Mouse (Mus musculus) heart, postnatal 0 days (tissue): ENCODE measurements around the gene Exph5. TPM values are rescaled to one million over a fixed set of nuclear protein-coding genes. Genes with fewer than 3 reads are reported as not detected.

ENCODE experiments used
- ATAC-seq: fragments of 200-750 bp; cut with Nextera tagmentation; 2 replicates; pipeline ENCODE4 v1.8.0; 2017; ENCODE audit warnings: low read depth, moderate number of reproducible peaks, moderate library complexity; ENCODE audit not compliant: insufficient read depth
- DNase-seq: peaks from one replicate; pipeline ENCODE4 v3.0.0-alpha.2; 2016; ENCODE audit warnings: low spot score
- H3K27ac ChIP-seq: fragments of 300-500 bp; sonication (generic); 2 replicates; pipeline ENCODE4 v1.5.1; 2014; ENCODE audit warnings: low read depth, mild to moderate bottlenecking
- H3K27me3 ChIP-seq: fragments of 300-500 bp; sonication (generic); 2 replicates; pipeline ENCODE4 v1.6.1; 2014; ENCODE audit warnings: low read length, mixed read lengths; ENCODE audit not compliant: control insufficient read depth, insufficient read depth
- H3K36me3 ChIP-seq: fragments of 300-500 bp; sonication (generic); replicated peaks from 2 replicates; pipeline ENCODE4 v1.6.1; 2014; ENCODE audit warnings: low read length, mixed read lengths; ENCODE audit not compliant: control insufficient read depth, insufficient read depth
- H3K4me1 ChIP-seq: fragments of 300-500 bp; sonication (generic); 2 replicates; pipeline ENCODE4 v1.6.1; 2014; ENCODE audit warnings: antibody characterized with exemption; ENCODE audit not compliant: control insufficient read depth, insufficient read depth
- H3K4me2 ChIP-seq: fragments of 300-500 bp; sonication (generic); 2 replicates; pipeline ENCODE4 v1.6.1; 2014; ENCODE audit warnings: low read depth, mild to moderate bottlenecking, low read length, moderate library complexity
- H3K4me3 ChIP-seq: fragments of 300-500 bp; sonication (generic); 2 replicates; pipeline ENCODE4 v1.5.1; 2014; ENCODE audit warnings: low read depth, low read length
- H3K9ac ChIP-seq: fragments of 300-500 bp; sonication (generic); replicated peaks from 2 replicates; pipeline ENCODE4 v1.6.1; 2014; ENCODE audit warnings: low read depth, low read length, mixed read lengths
- H3K9me3 ChIP-seq: fragments of 300-500 bp; sonication (generic); replicated peaks from 2 replicates; pipeline ENCODE4 v1.6.1; 2016; ENCODE audit warnings: low read length; ENCODE audit not compliant: control insufficient read depth
- CTCF ChIP-seq: IDR thresholded peaks from 2 replicates; pipeline ENCODE4 v1.5.1; 2016; ENCODE audit warnings: antibody characterized with exemption, control low read depth, low read depth
- EP300 ChIP-seq: IDR thresholded peaks from 2 replicates; pipeline ENCODE4 v1.6.1; 2016; ENCODE audit warnings: antibody characterized with exemption, low read depth
- WGBS: fragments of 180-500 bp; shearing (Covaris S2); extraction: QIAGEN DNeasy Blood & Tissue Kit; methylation state at CpG from one replicate; pipeline ENCODE4 v1.1.7; 2014; 5-methylcytosine and 5-hydroxymethylcytosine counted together
- polyA plus RNA-seq: library from polyadenylated mRNA; unstranded; fragments of >200 nt; fragmentation: Nextera tagmentation; extraction: Ambion mirVana; gene quantifications from 2 replicates; pipeline ENCODE4 v1.2.1, GENCODE M21; 2015
- total RNA-seq: library from RNA; depleted of rRNA; stranded (reverse); fragments of >200 nt; gene quantifications from 2 replicates; pipeline ENCODE4 v1.2.3, GENCODE M21; 2014; ENCODE audit warnings: low replicate concordance

The Exph5 gene
- total and polyA plus RNA-seq, 2 experiments from 2014 or later: 0.07 to 0.57 TPM

GRCm38 (mm10) chr9:53378171-53378570 lies 76.7 kb downstream of the Exph5 start:
- TF ChIP-seq CTCF: no peak
- no peak for TF ChIP-seq EP300
- Histone ChIP-seq H3K4me2 (no peak overlapping the region), H3K9ac (no peak overlapping the region), H3K36me3 (no peaks in the 10 kb centered on the region), H3K4me1 (no peaks in the 10 kb centered on the region), H3K9me3 (no peaks in the 10 kb centered on the region), H3K27ac (no peak overlapping the region), H3K4me3 (no peak overlapping the region), H3K27me3 (no peaks in the 10 kb centered on the region)
- ATAC-seq (no peak), DNase-seq (no peak)
- whole genome bisulfite sequencing: 73% methylated on average over 3 of the region's 3 CpGs

GRCm38 (mm10) chr9:53380595-53380994 lies 79.1 kb downstream of the Exph5 start:
- WGBS: 44% methylated on average over 2 of the region's 2 CpGs
- ATAC-seq: no peak

GRCm38 (mm10) chr9:53381113-53381615 lies 79.7 kb downstream of the Exph5 start:
- DNase-seq (no peak), ATAC-seq (no peak)
- H3K27me3 ChIP-seq: no peaks in the 10 kb centered on the region
- 0 out of 2 replicates have a peak, but pooled peaks cover 5% of the 10 kb centered on the region for H3K4me1 ChIP-seq
- H3K9ac ChIP-seq: no peak overlapping the region
- H3K27ac ChIP-seq: no peak overlapping the region
- H3K36me3 ChIP-seq: no peaks in the 10 kb centered on the region
- 74% methylated on average over 5 of the region's 5 CpGs for WGBS
- no peak overlapping the region for H3K4me3 ChIP-seq
- no peak for TF ChIP-seq EP300
- TF ChIP-seq CTCF: no peak
- H3K9me3 ChIP-seq: no peaks in the 10 kb centered on the region
- no peak overlapping the region for H3K4me2 ChIP-seq

More at GRCm38 (mm10) chr9:53380595-53380994, 79.1 kb downstream of the Exph5 start:
- no peaks in the 10 kb centered on the region for H3K27me3 ChIP-seq
- no peak overlapping the region for H3K4me2 ChIP-seq
- no peak overlapping the region for H3K4me3 ChIP-seq
- no peaks in the 10 kb centered on the region for H3K36me3 ChIP-seq
- DNase-seq: no peak
- H3K9me3 ChIP-seq: no peaks in the 10 kb centered on the region
- no peak overlapping the region for H3K9ac ChIP-seq
- H3K27ac ChIP-seq: no peak overlapping the region
- H3K4me1 ChIP-seq: 0 out of 2 replicates have a peak, but pooled peaks cover 5% of the 10 kb centered on the region
- TF ChIP-seq EP300: no peak
- TF ChIP-seq CTCF: no peak

- ATAC-seq (peak; percentile 89), DNase-seq (peak; percentile 87)
- Histone ChIP-seq H3K9me3 (no peaks in the 10 kb centered on the region), H3K4me3 (peak within 1 kb of the TSS; percentile 80), H3K4me2 (peak within 1 kb of the TSS; percentile 91), H3K27ac (peak within 1 kb of the TSS; percentile 96), H3K9ac (peak within 1 kb of the TSS; percentile 90), H3K4me1 (0 out of 2 replicates have a peak, but pooled peaks cover 5% of the 10 kb centered on the region), H3K27me3 (no peaks in the 10 kb centered on the region), H3K36me3 (peaks cover 5% of the 10 kb centered on the region; the same call in 1 of the 2 replicates)
- WGBS: under 1% methylated on average over 67 of the region's 75 CpGs
- TF ChIP-seq CTCF: no peak; the same call in none of the 2 replicates
- TF ChIP-seq EP300: 0 out of 2 replicates have a peak, but pooled peaks have one; percentile 33
These were observed 82.7 kb downstream of the Exph5 start, which contains the start of gene Kdelc2 for GRCm38 (mm10) chr9:53383951-53384866. Kdelc2 (plus strand) TSS chr9:53384025.

- Histone ChIP-seq H3K9me3 (no peaks in the 10 kb centered on the region), H3K27ac (peak overlapping the region; percentile 96), H3K4me2 (peak overlapping the region; percentile 91), H3K4me1 (0 out of 2 replicates have a peak, but pooled peaks cover 5% of the 10 kb centered on the region), H3K4me3 (peak overlapping the region; percentile 80), H3K9ac (peak overlapping the region; percentile 90), H3K36me3 (peaks cover 5% of the 10 kb centered on the region; the same call in 1 of the 2 replicates), H3K27me3 (no peaks in the 10 kb centered on the region)
- DNase-seq: peak; percentile 23
- ATAC-seq: peak; percentile 13; the same call in 1 of the 2 replicates
- TF ChIP-seq CTCF: no peak
- TF ChIP-seq EP300: no peak
- WGBS: 10% methylated on average over 8 of the region's 8 CpGs
These were observed 83.4 kb downstream of the Exph5 start for GRCm38 (mm10) chr9:53384873-53385272.
